Mouse (Mus musculus) retina, embryonic 14.5 days (tissue): ENCODE measurements at regions not wholly inside any gene's neighbourhood (a gene's known extent, or its start where the extent isn't known, plus 50 kb on each side); places are given as distances from the start of the nearest gene placed in this dataset.

Experiments
- DNase-seq: peaks from one replicate; pipeline ENCODE4 v3.0.0-alpha.2; 2015; ENCODE audit warnings: low spot score

GRCm38 (mm10) chr13:90823877-90824276 is 81.3 kb downstream of the Atp6ap1l start:
- no peak for DNase-seq

GRCm38 (mm10) chr13:90821898-90822297 is 83.3 kb downstream of the Atp6ap1l start:
- DNase-seq, result no peak

- no peak for DNase-seq
These were observed 84.7 kb downstream of the Atp6ap1l start for GRCm38 (mm10) chr13:90820453-90820852.

- no peak for DNase-seq
These were observed 85.2 kb downstream of the Atp6ap1l start for GRCm38 (mm10) chr13:90819934-90820333.

- DNase-seq, result no peak
These were observed 90.8 kb downstream of the Atp6ap1l start for GRCm38 (mm10) chr13:90814174-90814865.

- DNase-seq, result no peak
These were observed 95.1 kb downstream of the Atp6ap1l start for GRCm38 (mm10) chr13:90810011-90810410.

- DNase-seq, result no peak
These were observed 105.5 kb downstream of the Atp6ap1l start for GRCm38 (mm10) chr13:90799641-90800040.

- no peak for DNase-seq
These were observed 106.2 kb downstream of the Atp6ap1l start for GRCm38 (mm10) chr13:90798791-90799542.

- DNase-seq, result no peak
These were observed 106.8 kb downstream of the Atp6ap1l start for GRCm38 (mm10) chr13:90798381-90798780.

- no peak for DNase-seq
These were observed 107.9 kb downstream of the Atp6ap1l start for GRCm38 (mm10) chr13:90797209-90797608.

GRCm38 (mm10) chr13:90796809-90797208 is 108.3 kb downstream of the Atp6ap1l start:
- no peak for DNase-seq

GRCm38 (mm10) chr13:90782435-90782834 is 122.7 kb downstream of the Atp6ap1l start:
- DNase-seq, result no peak

GRCm38 (mm10) chr13:90781974-90782373 is 123.2 kb downstream of the Atp6ap1l start:
- no peak for DNase-seq

- DNase-seq, result no peak
These were observed 127.2 kb downstream of the Atp6ap1l start for GRCm38 (mm10) chr13:90777952-90778298.

GRCm38 (mm10) chr13:90777123-90777951 is 127.8 kb downstream of the Atp6ap1l start:
- no peak for DNase-seq

- DNase-seq, result no peak
These were observed 143.0 kb downstream of the Atp6ap1l start for GRCm38 (mm10) chr13:90762154-90762553.

GRCm38 (mm10) chr13:90760516-90761050 is 144.6 kb downstream of the Atp6ap1l start:
- no peak for DNase-seq

GRCm38 (mm10) chr13:90754451-90754850 is 150.7 kb downstream of the Atp6ap1l start:
- no peak for DNase-seq

GRCm38 (mm10) chr13:90749741-90750140 is 155.4 kb downstream of the Atp6ap1l start:
- no peak for DNase-seq

- no peak for DNase-seq
These were observed 160.1 kb downstream of the Atp6ap1l start for GRCm38 (mm10) chr13:90745063-90745462.

- DNase-seq, result no peak
These were observed 162.3 kb downstream of the Atp6ap1l start for GRCm38 (mm10) chr13:90742615-90743402.

GRCm38 (mm10) chr13:90739797-90740196 is 165.4 kb downstream of the Atp6ap1l start:
- no peak for DNase-seq
